In genomic region chr4:82690267-82690666, GRCm38 (mm10) we compare ENCODE assay signal across 8 mouse cellular contexts. TPM values are rescaled to one million over a fixed set of nuclear protein-coding genes. Genes with fewer than 3 reads are reported as not detected.
DNase-seq lines count a peak whose midpoint lies in the region; ATAC-seq lines count a peak whose summit lies in the region.

No protein-coding gene starts in this region.

- peak; percentile 44 to 56 for DNase-seq in heart, adult 18-20 months
- DNase-seq in heart, adult 8-10 months (ENCODE audit: low spot score) = no peak
- DNase-seq in brain, adult 2 months (ENCODE audit: low read depth, low spot score) = peak; percentile 93
- peak; percentile 57 for DNase-seq in heart, postnatal 4 days
- DNase-seq in spleen, postnatal 4 days (ENCODE audit: low spot score in 2 of 2) = no peak

- no peak overlapping the region for H3K9ac ChIP-seq in forebrain, embryonic 15.5 days (replicated peaks)
- H3K9ac ChIP-seq in midbrain, embryonic 12.5 days (replicated peaks) = no peak overlapping the region

- H3K4me1 ChIP-seq in forebrain, embryonic 15.5 days = peaks cover 33% of the 10 kb centered on the region
- peaks cover 25% of the 10 kb centered on the region for H3K4me1 ChIP-seq in midbrain, embryonic 12.5 days

- H3K9me3 ChIP-seq in forebrain, embryonic 15.5 days = no peaks in the 10 kb centered on the region
- H3K9me3 ChIP-seq in midbrain, embryonic 12.5 days = no peaks in the 10 kb centered on the region

- ATAC-seq in forebrain, embryonic 15.5 days (replicated peaks) = peak; percentile 86
- ATAC-seq in midbrain, embryonic 12.5 days (ENCODE audit: low FRiP score, low read depth) = peak; percentile 68
- ATAC-seq in megakaryocyte progenitor cell, adult 5-6 weeks (replicated peaks; ENCODE audit: poor library complexity) = no peak

- WGBS in forebrain, embryonic 15.5 days = 6% methylated on average over 7 of the region's 7 CpGs
- WGBS in midbrain, embryonic 12.5 days = 42% methylated on average over 7 of the region's 7 CpGs

- H3K27me3 ChIP-seq in forebrain, embryonic 15.5 days = no peaks in the 10 kb centered on the region
- no peaks in the 10 kb centered on the region for H3K27me3 ChIP-seq in midbrain, embryonic 12.5 days

- no peak overlapping the region for H3K4me3 ChIP-seq in forebrain, embryonic 15.5 days
- H3K4me3 ChIP-seq in midbrain, embryonic 12.5 days = no peak overlapping the region

- H3K4me2 ChIP-seq in forebrain, embryonic 15.5 days (replicated peaks) = no peak overlapping the region
- no peak overlapping the region for H3K4me2 ChIP-seq in midbrain, embryonic 12.5 days (replicated peaks)

- H3K27ac ChIP-seq in forebrain, embryonic 15.5 days (replicated peaks) = peak overlapping the region; percentile 83
- H3K27ac ChIP-seq in midbrain, embryonic 12.5 days (replicated peaks) = peak overlapping the region; percentile 62

- no peaks in the 10 kb centered on the region for H3K36me3 ChIP-seq in forebrain, embryonic 15.5 days
- no peaks in the 10 kb centered on the region for H3K36me3 ChIP-seq in midbrain, embryonic 12.5 days

RNA-seq across cellular contexts. Expression of gene Nfib, which starts 15.3 kb away (rescaled TPM):
- 100 to 1,000 TPM; 126 TPM for total RNA-seq in heart, adult 18-20 months (2021)
- 100 to 1,000 TPM; 115 to 138 (median 131) TPM for total RNA-seq in heart, adult 8-10 months (2022)
- polyA plus RNA-seq in forebrain, embryonic 15.5 days (2015; fragmentation: Nextera tagmentation; extraction: Ambion mirVana) = 282 and 283 TPM in 2 replicates
- 100 to 1,000 TPM; 208 to 209 TPM for total RNA-seq in heart, postnatal 4 days (2021)
- 38.8 and 39.8 TPM in 2 replicates for polyA plus RNA-seq in midbrain, embryonic 12.5 days (2016; fragmentation: Nextera tagmentation; extraction: Ambion mirVana)
- not detected in 2 replicates for total RNA-seq in megakaryocyte progenitor cell, adult 5-6 weeks (2015)
- total RNA-seq in megakaryocyte progenitor cell, adult 5-6 weeks (2017) = 0.10 TPM in 1 of 2 replicates, not detected in the other

Comparison
In these comparisons a context has a peak if more than half of its experiments do, and no peak if none do; other contexts are left out.
1. DNase-seq: peak in heart, adult 18-20 months (2 of 2), brain, adult 2 months (single experiment) and heart, postnatal 4 days (single experiment); none in heart, adult 8-10 months (single experiment) and spleen, postnatal 4 days (0 of 2).
2. RNA of gene Nfib, which starts 15.3 kb away (total RNA-seq): 208 to 209 TPM in heart, postnatal 4 days, 115 to 138 TPM in heart, adult 8-10 months and 126 TPM in heart, adult 18-20 months; 0.10 TPM in megakaryocyte progenitor cell, adult 5-6 weeks; every median in the first group is over 100 times any median in the second.